Mouse (Mus musculus) heart, postnatal 0 days (tissue): ENCODE data around the gene Ccdc14. TPM values are rescaled to one million over a fixed set of nuclear protein-coding genes. Genes with fewer than 3 reads are reported as not detected.

ENCODE experiments used
- ATAC-seq: fragments of 200-750 bp; cut with Nextera tagmentation; 2 replicates; pipeline ENCODE4 v1.8.0; 2017; ENCODE audit warnings: low read depth, moderate number of reproducible peaks, moderate library complexity; ENCODE audit not compliant: insufficient read depth
- DNase-seq: peaks from one replicate; pipeline ENCODE4 v3.0.0-alpha.2; 2016; ENCODE audit warnings: low spot score
- H3K27ac ChIP-seq: fragments of 300-500 bp; sonication (generic); 2 replicates; pipeline ENCODE4 v1.5.1; 2014; ENCODE audit warnings: low read depth, mild to moderate bottlenecking
- H3K27me3 ChIP-seq: fragments of 300-500 bp; sonication (generic); 2 replicates; pipeline ENCODE4 v1.6.1; 2014; ENCODE audit warnings: low read length, mixed read lengths; ENCODE audit not compliant: control insufficient read depth, insufficient read depth
- H3K36me3 ChIP-seq: fragments of 300-500 bp; sonication (generic); replicated peaks from 2 replicates; pipeline ENCODE4 v1.6.1; 2014; ENCODE audit warnings: low read length, mixed read lengths; ENCODE audit not compliant: control insufficient read depth, insufficient read depth
- H3K4me1 ChIP-seq: fragments of 300-500 bp; sonication (generic); 2 replicates; pipeline ENCODE4 v1.6.1; 2014; ENCODE audit warnings: antibody characterized with exemption; ENCODE audit not compliant: control insufficient read depth, insufficient read depth
- H3K4me2 ChIP-seq: fragments of 300-500 bp; sonication (generic); 2 replicates; pipeline ENCODE4 v1.6.1; 2014; ENCODE audit warnings: low read depth, mild to moderate bottlenecking, low read length, moderate library complexity
- H3K4me3 ChIP-seq: fragments of 300-500 bp; sonication (generic); 2 replicates; pipeline ENCODE4 v1.5.1; 2014; ENCODE audit warnings: low read depth, low read length
- H3K9ac ChIP-seq: fragments of 300-500 bp; sonication (generic); replicated peaks from 2 replicates; pipeline ENCODE4 v1.6.1; 2014; ENCODE audit warnings: low read depth, low read length, mixed read lengths
- H3K9me3 ChIP-seq: fragments of 300-500 bp; sonication (generic); replicated peaks from 2 replicates; pipeline ENCODE4 v1.6.1; 2016; ENCODE audit warnings: low read length; ENCODE audit not compliant: control insufficient read depth
- CTCF ChIP-seq: IDR thresholded peaks from 2 replicates; pipeline ENCODE4 v1.5.1; 2016; ENCODE audit warnings: antibody characterized with exemption, control low read depth, low read depth
- EP300 ChIP-seq: IDR thresholded peaks from 2 replicates; pipeline ENCODE4 v1.6.1; 2016; ENCODE audit warnings: antibody characterized with exemption, low read depth
- WGBS: fragments of 180-500 bp; shearing (Covaris S2); extraction: QIAGEN DNeasy Blood & Tissue Kit; methylation state at CpG from one replicate; pipeline ENCODE4 v1.1.7; 2014; 5-methylcytosine and 5-hydroxymethylcytosine counted together
- polyA plus RNA-seq: library from polyadenylated mRNA; unstranded; fragments of >200 nt; fragmentation: Nextera tagmentation; extraction: Ambion mirVana; gene quantifications from 2 replicates; pipeline ENCODE4 v1.2.1, GENCODE M21; 2015
- total RNA-seq: library from RNA; depleted of rRNA; stranded (reverse); fragments of >200 nt; gene quantifications from 2 replicates; pipeline ENCODE4 v1.2.3, GENCODE M21; 2014; ENCODE audit warnings: low replicate concordance; rRNA removed

Gene Ccdc14
- total and polyA plus RNA-seq, 2 experiments from 2014 or later: 2.8 to 3.7 TPM

GRCm38 (mm10) chr16:34770127-34770526, 79.7 kb downstream of the Ccdc14 start:
- Histone ChIP-seq H3K27me3 (no peaks in the 10 kb centered on the region), H3K27ac (no peak overlapping the region), H3K36me3 (no peaks in the 10 kb centered on the region), H3K4me2 (no peak overlapping the region), H3K4me3 (no peak overlapping the region), H3K9ac (no peak overlapping the region), H3K4me1 (no peaks in the 10 kb centered on the region), H3K9me3 (no peaks in the 10 kb centered on the region)
- 78% methylated on average over 4 of the region's 4 CpGs for WGBS
- DNase-seq: no peak
- ATAC-seq: no peak
- no peak for TF ChIP-seq CTCF
- TF ChIP-seq EP300: no peak

DNA sequence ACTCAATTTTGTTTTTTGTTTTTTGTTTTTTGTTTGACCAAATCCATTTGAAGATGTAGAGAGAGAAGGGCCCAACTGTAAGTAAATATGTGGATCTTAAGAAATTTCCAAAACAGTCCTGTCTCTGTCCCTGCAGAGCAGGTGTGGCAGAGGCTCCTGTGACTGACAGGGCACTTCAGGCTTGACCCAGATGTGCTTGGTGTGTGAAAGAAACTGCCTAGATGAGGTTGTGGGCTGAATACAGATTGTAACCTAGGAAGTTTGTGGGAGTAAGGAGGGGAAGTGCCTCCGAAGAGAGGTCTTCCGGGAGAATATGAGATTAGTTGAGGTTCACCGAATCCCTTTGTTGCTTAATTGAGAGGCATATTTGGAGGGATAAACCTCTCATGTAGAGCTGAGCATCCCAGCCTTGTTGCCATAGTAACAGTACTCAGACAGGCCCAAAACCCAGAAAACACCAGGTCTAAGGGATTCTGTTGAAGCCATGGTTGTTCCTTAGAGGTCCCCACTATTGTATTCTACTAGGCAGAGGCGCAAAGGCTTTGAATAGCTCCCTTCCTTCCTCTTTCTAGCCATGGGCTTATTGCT, 82.1 kb downstream of the Ccdc14 start:
- H3K27ac ChIP-seq: no peak overlapping the region
- DNase-seq (no peak), ATAC-seq (no peak)
- H3K9me3 ChIP-seq: no peaks in the 10 kb centered on the region
- H3K4me1 ChIP-seq: no peaks in the 10 kb centered on the region
- no peaks in the 10 kb centered on the region for H3K36me3 ChIP-seq
- no peak overlapping the region for H3K4me3 ChIP-seq
- WGBS: 63% methylated on average over 4 of the region's 4 CpGs
- no peak overlapping the region for H3K9ac ChIP-seq
- H3K27me3 ChIP-seq: no peaks in the 10 kb centered on the region
- TF ChIP-seq CTCF (no peak), EP300 (no peak)
- no peak overlapping the region for H3K4me2 ChIP-seq

Other genes with a start within 250 kb of the Ccdc14 start
- gene Kalrn, start 117.1 kb upstream of the Ccdc14 start, total RNA-seq: 44.5 and 48.9 TPM in 2 replicates
- 19.4 and 20.0 TPM in 2 replicates for gene Kalrn, start 117.1 kb upstream of the Ccdc14 start, polyA plus RNA-seq
- gene Ropn1, start 40.7 kb upstream of the Ccdc14 start, total RNA-seq: 14.0 TPM in 1 of 2 replicates, not detected in the other
- gene Ropn1, start 40.7 kb upstream of the Ccdc14 start, polyA plus RNA-seq: 1.7 and 2.0 TPM in 2 replicates
- 7.7 and 148 TPM in 2 replicates for gene Mylk, start 54.6 kb downstream of the Ccdc14 start, total RNA-seq
- 5.9 and 6.2 TPM in 2 replicates for gene Mylk, start 54.6 kb downstream of the Ccdc14 start, polyA plus RNA-seq